In the genomic region with DNA sequence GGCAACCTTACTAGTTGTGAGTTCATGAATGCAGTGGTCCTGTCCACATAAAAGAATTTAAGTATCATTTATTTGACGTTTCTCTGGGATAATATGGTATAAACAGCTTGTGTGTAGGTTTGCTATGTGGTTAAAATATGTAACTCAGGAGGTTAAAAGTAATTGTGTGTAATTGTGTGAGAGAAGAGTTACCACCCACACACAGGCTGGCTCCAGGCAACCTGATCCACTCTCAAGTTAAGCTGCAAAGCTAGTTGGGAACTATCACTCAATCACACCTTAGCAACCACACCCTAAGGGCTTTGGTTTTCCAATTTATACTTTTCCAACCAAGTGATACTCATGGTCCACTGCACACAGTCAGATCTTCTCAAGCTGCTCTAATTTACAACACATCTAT, we compare ENCODE assay signal across 22 mouse cellular contexts.
DNase-seq lines count a peak whose midpoint lies in the region; ATAC-seq lines count a peak whose summit lies in the region.
"Had no signal": no experiment of that assay in that cellular context is flagged by ENCODE, and none has a peak within 500 bp of the region (broad histone marks: within the 10 kb centered on the region; RNA-seq: fewer than 3 reads in every experiment).

No protein-coding gene starts in this region.

- ATAC-seq in frontal cortex, adult (ENCODE audit: low TSS enrichment), result peak; percentile 70
- ATAC-seq: forebrain, embryonic 16.5 days; intestine, embryonic 16.5 days; midbrain, embryonic 15.5 days had no signal

- no peak for DNase-seq in frontal cortex, postnatal 25 days (ENCODE audit: low spot score in 2 of 2)
- DNase-seq in layer of hippocampus, adult 9-11 months, result peak; percentile 24
- no peak for DNase-seq in layer of hippocampus, adult 9-10 months (ENCODE audit: low spot score)
- peak; percentile 31 to 56 for DNase-seq in right cerebral cortex, adult 2 months (ENCODE audit: low spot score in 2 of 2)
- no peak for DNase-seq in right cerebral cortex, postnatal 14 days
- DNase-seq in urinary bladder, postnatal 36 days (ENCODE audit: low spot score in 2 of 2), result no peak
- DNase-seq: adrenal gland, postnatal 10 days; cerebellum, adult 11 months; cerebellum, adult 9-10 months; cerebellum, postnatal 36 days; heart, adult 2 months; heart, postnatal 4 days; kidney, adult 9 months; kidney, postnatal 10 days; lung, embryonic 14.5 days; lung, postnatal 14 days; retina, postnatal 1 day; thymus, postnatal 14 days had no signal

Comparison
In these comparisons a context has a peak if more than half of its experiments do, and no peak if none do; other contexts are left out.
1. DNase-seq: peak in layer of hippocampus, adult 9-11 months (single experiment) and right cerebral cortex, adult 2 months (2 of 2); none in frontal cortex, postnatal 25 days (0 of 2), layer of hippocampus, adult 9-10 months (single experiment), right cerebral cortex, postnatal 14 days (single experiment) and urinary bladder, postnatal 36 days (0 of 2).